ENCODE assay signal across 10 mouse cellular contexts in the genomic region with DNA sequence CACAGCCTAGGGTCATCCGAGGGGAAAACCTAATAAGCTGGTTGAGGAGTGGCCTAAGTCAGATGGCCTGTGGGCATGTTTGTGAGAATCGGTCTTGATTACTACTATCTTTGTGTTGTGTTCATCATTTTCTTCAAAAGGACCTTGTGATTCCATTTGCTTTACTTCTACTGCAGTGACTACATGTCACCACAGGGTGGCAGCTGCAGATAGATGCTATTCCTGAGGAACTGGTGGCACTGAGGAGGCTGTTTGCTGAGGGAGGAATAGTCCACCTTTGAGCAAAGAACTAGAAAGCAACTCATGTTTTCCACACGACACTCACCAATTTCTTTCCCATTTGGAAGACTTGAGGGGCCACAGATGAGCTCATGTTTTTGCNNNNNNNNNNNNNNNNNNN. TPM values are rescaled to one million over a fixed set of nuclear protein-coding genes. Genes with fewer than 3 reads are reported as not detected.
DNase-seq lines count a peak whose midpoint lies in the region; ATAC-seq and TF ChIP-seq lines count a peak whose summit lies in the region.
"Had no signal": no experiment of that assay in that cellular context is flagged by ENCODE, and none has a peak within 500 bp of the region (broad histone marks: within the 10 kb centered on the region; RNA-seq: fewer than 3 reads in every experiment).

No protein-coding gene starts in this region.

- no peaks in the 10 kb centered on the region for H3K4me1 ChIP-seq in embryonic facial prominence, embryonic 10.5 days
- H3K4me1 ChIP-seq in stomach, postnatal 0 days (replicated peaks; ENCODE audit: control insufficient read depth, insufficient read depth), result no peaks in the 10 kb centered on the region
- H3K4me1 ChIP-seq: embryonic facial prominence, embryonic 12.5 days; liver, embryonic 15.5 days had no signal

- DNase-seq in heart, adult 18-20 months, result peak; percentile 28 to 49
- no peak for DNase-seq in heart, adult 8-10 months (ENCODE audit: low spot score)
- peak; percentile 15 for DNase-seq in thymus, postnatal 0 days (ENCODE audit: low spot score)
- no peak for DNase-seq in thymus, postnatal 36 days
- DNase-seq in embryonic facial prominence, embryonic 10.5 days (ENCODE audit: low spot score), result peak; percentile 23
- peak; percentile 31 to 52 for DNase-seq in lung, adult 18-20 months
- DNase-seq in stomach, postnatal 0 days (ENCODE audit: low spot score), result peak; percentile 30
- no peak for DNase-seq in urinary bladder, adult 2 months (ENCODE audit: low spot score)

- no peak overlapping the region for H3K9ac ChIP-seq in stomach, postnatal 0 days (ENCODE audit: low read length)
- H3K9ac ChIP-seq: embryonic facial prominence, embryonic 12.5 days; liver, embryonic 15.5 days had no signal

- peak; percentile 88 for TF ChIP-seq CTCF in stomach, postnatal 0 days (IDR thresholded peaks at IDR 0.05; ENCODE audit: low read depth)

- no peak overlapping the region for H3K4me2 ChIP-seq in stomach, postnatal 0 days (replicated peaks; ENCODE audit: low read depth)
- H3K4me2 ChIP-seq: embryonic facial prominence, embryonic 12.5 days; liver, embryonic 15.5 days had no signal

- peaks cover 96% of the 10 kb centered on the region for H3K36me3 ChIP-seq in embryonic facial prominence, embryonic 10.5 days (replicated peaks)
- peaks cover 21% of the 10 kb centered on the region; the same call in 1 of the 2 replicates for H3K36me3 ChIP-seq in stomach, postnatal 0 days (ENCODE audit: control insufficient read depth, insufficient read depth, low read length)

- H3K27ac ChIP-seq in embryonic facial prominence, embryonic 10.5 days (replicated peaks), result no peak overlapping the region
- no peak overlapping the region for H3K27ac ChIP-seq in stomach, postnatal 0 days (replicated peaks)
- H3K27ac ChIP-seq: embryonic facial prominence, embryonic 12.5 days; liver, embryonic 15.5 days had no signal

- no peak for ATAC-seq in stomach, postnatal 0 days (ENCODE audit: low FRiP score, low TSS enrichment)

- H3K27me3 ChIP-seq in embryonic facial prominence, embryonic 10.5 days (replicated peaks; ENCODE audit: low read depth, poor library complexity, severe bottlenecking), result no peaks in the 10 kb centered on the region
- H3K27me3 ChIP-seq in stomach, postnatal 0 days (ENCODE audit: control insufficient read depth, insufficient read depth, low read length), result no peaks in the 10 kb centered on the region
- H3K27me3 ChIP-seq: embryonic facial prominence, embryonic 12.5 days; liver, embryonic 15.5 days had no signal

- WGBS in embryonic facial prominence, embryonic 10.5 days, result 56% methylated on average over 3 of the region's 3 CpGs
- 48% methylated on average over 3 of the region's 3 CpGs for WGBS in stomach, postnatal 0 days

- H3K9me3 ChIP-seq in embryonic facial prominence, embryonic 10.5 days, result no peaks in the 10 kb centered on the region
- no peaks in the 10 kb centered on the region for H3K9me3 ChIP-seq in stomach, postnatal 0 days (ENCODE audit: control insufficient read depth, low read length)
- H3K9me3 ChIP-seq: embryonic facial prominence, embryonic 12.5 days; liver, embryonic 15.5 days had no signal

- no peak for TF ChIP-seq EP300 in stomach, postnatal 0 days (optimal IDR thresholded peaks at IDR 0.05)

- H3K4me3 ChIP-seq in embryonic facial prominence, embryonic 10.5 days, result no peak overlapping the region
- no peak overlapping the region for H3K4me3 ChIP-seq in stomach, postnatal 0 days (ENCODE audit: low read depth, low read length)
- H3K4me3 ChIP-seq: embryonic facial prominence, embryonic 12.5 days; liver, embryonic 15.5 days had no signal

RNA-seq across cellular contexts. Expression of gene Snx19, which starts 11.6 kb away (rescaled TPM):
- 10 to 100 TPM; 23.0 to 27.9 TPM for total RNA-seq in heart, adult 18-20 months (2021)
- total RNA-seq in heart, adult 8-10 months (2022), result 10 to 100 TPM; 25.0 to 30.9 (median 27.3) TPM
- 10.3 and 11.0 TPM in 2 replicates for polyA plus RNA-seq in thymus, postnatal 0 days (2015; fragmentation: Nextera tagmentation; extraction: Ambion mirVana)
- 21.0 and 22.6 TPM in 2 replicates for polyA plus RNA-seq in embryonic facial prominence, embryonic 10.5 days (2016; fragmentation: Nextera tagmentation; extraction: Ambion mirVana)
- 6.7 and 7.4 TPM in 2 replicates for polyA plus RNA-seq in stomach, postnatal 0 days (2015; fragmentation: Nextera tagmentation; extraction: Ambion mirVana)
- polyA plus RNA-seq in urinary bladder, adult 2 months (2012; rRNA removed), result 20.2 and 21.0 TPM in 2 replicates

Comparison
In these comparisons a context has a peak if more than half of its experiments do, and no peak if none do; other contexts are left out.
1. DNase-seq: peak in heart, adult 18-20 months (2 of 2), thymus, postnatal 0 days (single experiment), embryonic facial prominence, embryonic 10.5 days (single experiment), lung, adult 18-20 months (2 of 2) and stomach, postnatal 0 days (single experiment); none in heart, adult 8-10 months (single experiment), thymus, postnatal 36 days (0 of 2) and urinary bladder, adult 2 months (single experiment).